Mouse (Mus musculus): ENCODE measurements around the gene Uty.

DNA sequence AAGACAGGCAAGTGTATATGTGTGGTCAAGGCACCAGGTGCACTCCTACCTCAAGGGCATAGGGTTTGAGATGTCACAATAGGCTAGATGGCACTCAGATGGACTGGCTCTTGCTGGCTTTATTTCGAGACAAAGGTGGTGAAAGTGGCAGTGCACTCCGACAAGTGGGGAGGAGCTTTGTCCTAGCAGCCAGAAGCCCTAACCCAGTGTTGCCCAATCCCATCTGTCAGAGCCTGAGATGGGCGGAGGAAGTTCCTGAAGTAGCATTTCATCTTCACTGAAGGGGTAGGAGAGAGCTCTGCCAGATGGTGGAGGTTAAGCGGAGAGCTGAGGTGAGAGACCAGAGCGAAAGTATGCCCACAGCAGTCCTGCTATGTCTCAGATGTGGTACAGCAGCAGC lies 129.4 kb downstream of the Uty start:
- TF ChIP-seq CTCF (IDR thresholded peaks at IDR 0.05; ENCODE audit: borderline replicate concordance, extremely low read depth, insufficient read depth, insufficient read length) (no peak), POLR2A (IDR thresholded peaks at IDR 0.05; ENCODE audit: borderline replicate concordance, extremely low read depth, insufficient read depth, insufficient read length, poor library complexity, severe bottlenecking) (no peak)

Measured in brain, embryonic 14.5 days (tissue).